23 mouse cellular contexts compared by ENCODE assay signal in genomic region chr15:79793076-79793475, GRCm38 (mm10). TPM values are rescaled to one million over a fixed set of nuclear protein-coding genes. Genes with fewer than 3 reads are reported as not detected.
DNase-seq lines count a peak whose midpoint lies in the region; TF ChIP-seq lines count a peak whose summit lies in the region.
"Had no signal": no experiment of that assay in that cellular context is flagged by ENCODE, and none has a peak within 500 bp of the region (broad histone marks: within the 10 kb centered on the region; RNA-seq: fewer than 3 reads in every experiment).

No protein-coding gene starts in this region.

- peak overlapping the region; percentile 59 for H3K27ac ChIP-seq in left cerebral cortex, adult 2 months
- H3K27ac ChIP-seq: embryonic facial prominence, embryonic 10.5 days; embryonic facial prominence, embryonic 13.5 days; forebrain, embryonic 12.5 days; forebrain, embryonic 15.5 days; heart, embryonic 15.5 days; hindbrain, embryonic 10.5 days; hindbrain, embryonic 13.5 days; hindbrain, postnatal 0 days had no signal

- no peak overlapping the region for H3K4me3 ChIP-seq in left cerebral cortex, adult 2 months
- H3K4me3 ChIP-seq: embryonic facial prominence, embryonic 13.5 days; erythroblast, embryonic 14.5 days; forebrain, embryonic 12.5 days; forebrain, embryonic 15.5 days; heart, embryonic 12.5 days; heart, embryonic 15.5 days; hindbrain, embryonic 13.5 days had no signal

- peak; percentile 18 for DNase-seq in cerebellum, adult 11-12 months
- DNase-seq in cerebellum, postnatal 25 days, result no peak
- DNase-seq in left cerebral cortex, adult 2 months (ENCODE audit: extremely low spot score in 1 of 2, low spot score in 2 of 2), result no peak
- no peak for DNase-seq in left cerebral cortex, adult 18-20 months (ENCODE audit: low spot score in 2 of 2)
- DNase-seq in B cell, adult 2 months, result peak; percentile 21 to 25
- no peak for DNase-seq in right cerebral cortex, postnatal 4 days
- DNase-seq: adrenal gland, adult 2 months; cerebellum, adult 9-10 months; gastrocnemius, postnatal 25 days; heart, adult 18-20 months; heart, postnatal 10 days; heart, postnatal 36 days had no signal

- intact Hi-C loops in left cerebral cortex, adult 2 months (cut with DNase I), result no loop called here

- TF ChIP-seq CTCF in left cerebral cortex, adult 2 months (IDR thresholded peaks at IDR 0.05), result no peak

RNA-seq across cellular contexts. Expression of gene Nptxr, which starts 11.5 kb away (rescaled TPM):
- total RNA-seq in left cerebral cortex, adult 2 months (2021), result 100 to 1,000 TPM; 800 to 813 TPM
- 100 to 1,000 TPM; 691 to 759 TPM for total RNA-seq in left cerebral cortex, adult 18-20 months (2021)

RNA-seq across cellular contexts. Expression of gene Dnal4, which starts 15.4 kb away (rescaled TPM):
- total RNA-seq in left cerebral cortex, adult 2 months (2021), result 10 to 100 TPM; 53.2 to 54.1 TPM
- total RNA-seq in left cerebral cortex, adult 18-20 months (2021), result 10 to 100 TPM; 53.0 to 56.9 TPM

RNA-seq across cellular contexts. Expression of gene Npcd, which starts 41.0 kb away (rescaled TPM):
- 10 to 100 TPM in 1 of 2 experiments, 1 to 10 TPM in 1; 9.7 to 19.7 TPM for total RNA-seq in left cerebral cortex, adult 2 months (2021)
- total RNA-seq in left cerebral cortex, adult 18-20 months (2021), result 10 to 100 TPM in 1 of 2 experiments, 1 to 10 TPM in 1; 6.8 to 28.8 TPM
- total RNA-seq: MEL had no signal

RNA-seq across cellular contexts. Expression of gene Cbx6, which starts 41.4 kb away (rescaled TPM):
- 100 to 1,000 TPM; 370 to 387 TPM for total RNA-seq in left cerebral cortex, adult 2 months (2021)
- total RNA-seq in left cerebral cortex, adult 18-20 months (2021), result 100 to 1,000 TPM; 323 TPM

RNA-seq across cellular contexts. Expression of gene Sun2, which starts 50.7 kb away (rescaled TPM):
- 10 to 100 TPM; 43.9 to 46.5 TPM for total RNA-seq in left cerebral cortex, adult 2 months (2021)
- 10 to 100 TPM; 46.7 to 49.4 TPM for total RNA-seq in left cerebral cortex, adult 18-20 months (2021)

Comparison
In these comparisons a context has a peak if more than half of its experiments do, and no peak if none do; other contexts are left out.
1. DNase-seq: peak in cerebellum, adult 11-12 months (single experiment) and B cell, adult 2 months (2 of 2); none in cerebellum, postnatal 25 days (0 of 2), left cerebral cortex, adult 2 months (0 of 2), left cerebral cortex, adult 18-20 months (0 of 2) and right cerebral cortex, postnatal 4 days (single experiment).